Mouse (Mus musculus) G1E-ER4 (cell line): ENCODE results near the gene Prtg. TPM values are rescaled to one million over a fixed set of nuclear protein-coding genes. Genes with fewer than 3 reads are reported as not detected.

Experiments
- GATA1 ChIP-seq: IDR thresholded peaks from one replicate; pipeline ENCODE4 v1.8.0; 2012; ENCODE audit warnings: low read length, inconsistent platforms
- polyA plus RNA-seq: library from polyadenylated mRNA; stranded (reverse); fragments of >175 nt; gene quantifications from 2 replicates; pipeline ENCODE4 v1.2.3, GENCODE M21; 2012

Gene Prtg
- polyA plus RNA-seq, 1 experiment: 0.24 TPM

- no peak for TF ChIP-seq GATA1
Measured at GRCm38 (mm10) chr9:72836708-72837495, 30.2 kb downstream of the Prtg start.

GRCm38 (mm10) chr9:72837598-72838160 is 31.0 kb downstream of the Prtg start:
- no peak for TF ChIP-seq GATA1

GRCm38 (mm10) chr9:72838256-72838655 is 31.6 kb downstream of the Prtg start:
- TF ChIP-seq GATA1: no peak

- no peak for TF ChIP-seq GATA1
Measured at GRCm38 (mm10) chr9:72839346-72839990, 32.8 kb downstream of the Prtg start.

- TF ChIP-seq GATA1: no peak
Measured at GRCm38 (mm10) chr9:72844496-72844895, 37.8 kb downstream of the Prtg start.

GRCm38 (mm10) chr9:72846160-72846559 is 39.5 kb downstream of the Prtg start:
- TF ChIP-seq GATA1: no peak

- TF ChIP-seq GATA1: no peak
Measured at GRCm38 (mm10) chr9:72851541-72851940, 44.9 kb downstream of the Prtg start.

- no peak for TF ChIP-seq GATA1
Measured at GRCm38 (mm10) chr9:72851979-72852378, 45.3 kb downstream of the Prtg start.

- no peak for TF ChIP-seq GATA1
Measured at GRCm38 (mm10) chr9:72853681-72854190, 47.1 kb downstream of the Prtg start.

- no peak for TF ChIP-seq GATA1
Measured at GRCm38 (mm10) chr9:72856721-72857120, 50.0 kb downstream of the Prtg start.

GRCm38 (mm10) chr9:72860764-72861163 is 54.1 kb downstream of the Prtg start:
- no peak for TF ChIP-seq GATA1

GRCm38 (mm10) chr9:72861235-72861634 is 54.6 kb downstream of the Prtg start:
- no peak for TF ChIP-seq GATA1

GRCm38 (mm10) chr9:72862186-72862585 is 55.5 kb downstream of the Prtg start:
- TF ChIP-seq GATA1: no peak

GRCm38 (mm10) chr9:72862955-72863354 is 56.3 kb downstream of the Prtg start:
- no peak for TF ChIP-seq GATA1

GRCm38 (mm10) chr9:72863773-72864172 is 57.1 kb downstream of the Prtg start:
- no peak for TF ChIP-seq GATA1

- no peak for TF ChIP-seq GATA1
Measured at GRCm38 (mm10) chr9:72867434-72867833, 60.8 kb downstream of the Prtg start.

- no peak for TF ChIP-seq GATA1
Measured at GRCm38 (mm10) chr9:72868774-72869173, 62.1 kb downstream of the Prtg start.
